Comparison of ENCODE assay signal across 9 mouse cellular contexts in genomic region chr17:4109263-4109662, GRCm38 (mm10).
DNase-seq lines count a peak whose midpoint lies in the region; ATAC-seq and TF ChIP-seq lines count a peak whose summit lies in the region.
"Had no signal": no experiment of that assay in that cellular context is flagged by ENCODE, and none has a peak within 500 bp of the region (broad histone marks: within the 10 kb centered on the region; RNA-seq: fewer than 3 reads in every experiment).

No protein-coding gene starts in this region.

- peak; percentile 43 to 50 for DNase-seq in cerebellum, postnatal 10 days
- no peak for DNase-seq in left cerebral cortex, adult 2 months (ENCODE audit: extremely low spot score in 1 of 2, low spot score in 2 of 2)
- no peak for DNase-seq in left cerebral cortex, postnatal 25 days (ENCODE audit: low spot score in 2 of 2)
- DNase-seq in ES-E14 (ENCODE audit: low read depth, low spot score) = peak; percentile 46
- DNase-seq in induced T-regulatory cell, adult 2 months (ENCODE audit: low read depth) = peak; percentile 3
- peak; percentile 17 to 67 for DNase-seq in spleen, postnatal 4 days (ENCODE audit: low spot score in 2 of 2)

- no peaks in the 10 kb centered on the region for H3K9me3 ChIP-seq in ES-E14 (ENCODE audit: control insufficient read depth, insufficient read depth, low read depth, low read length)
- H3K9me3 ChIP-seq: liver, embryonic 15.5 days had no signal

- ATAC-seq in cerebellum, adult (ENCODE audit: insufficient number of reproducible peaks, low FRiP score, low TSS enrichment) = no peak
- ATAC-seq in monocyte, adult 5-6 weeks (replicated peaks; ENCODE audit: insufficient number of reproducible peaks, low FRiP score, low TSS enrichment, poor library complexity, severe bottlenecking) = no peak

- peak; percentile 55 for TF ChIP-seq CTCF in left cerebral cortex, adult 2 months (IDR thresholded peaks at IDR 0.05)

- H3K4me3 ChIP-seq in left cerebral cortex, adult 2 months = no peak overlapping the region
- H3K4me3 ChIP-seq in ES-E14 (ENCODE audit: insufficient read depth in 1 of 2, low read depth in 1 of 2, low read length in 2 of 2, poor library complexity in 1 of 2, severe bottlenecking in 1 of 2) = no peak overlapping the region
- H3K4me3 ChIP-seq: liver, embryonic 15.5 days had no signal

- H3K36me3 ChIP-seq in ES-E14 (ENCODE audit: control insufficient read depth, insufficient read depth, low read length, poor library complexity, severe bottlenecking) = no peaks in the 10 kb centered on the region
- H3K36me3 ChIP-seq: liver, embryonic 15.5 days had no signal

- intact Hi-C loops in left cerebral cortex, adult 2 months (cut with DNase I) = no loop called here
- intact Hi-C loops in left cerebral cortex, postnatal 25 days (cut with DNase I) = no loop called here

- H3K9ac ChIP-seq in ES-E14 (ENCODE audit: insufficient read depth, low read depth, low read length, poor library complexity, severe bottlenecking) = no peak overlapping the region
- H3K9ac ChIP-seq: liver, embryonic 15.5 days had no signal

- in situ Hi-C loops in ES-E14 (cut with MboI; ENCODE audit: low sequenced_read_pairs in 2 of 2, unreplicated experiment in 2 of 2) = no loop called here

- no peak overlapping the region for H3K27ac ChIP-seq in left cerebral cortex, adult 2 months
- H3K27ac ChIP-seq in ES-E14 (ENCODE audit: insufficient read depth, low read depth, low read length, poor library complexity, severe bottlenecking) = no peak overlapping the region
- H3K27ac ChIP-seq: liver, embryonic 15.5 days had no signal

- no peaks in the 10 kb centered on the region for H3K4me1 ChIP-seq in ES-E14 (ENCODE audit: control insufficient read depth in 2 of 2, insufficient read depth in 2 of 2, low read length in 2 of 2, poor library complexity in 1 of 2)
- H3K4me1 ChIP-seq: liver, embryonic 15.5 days had no signal

TF ChIP-seq in ES-E14, 5 proteins besides CTCF, POLR2A, EP300 and RAD21:
- TF ChIP-seq HCFC1 (IDR thresholded peaks at IDR 0.05; ENCODE audit: borderline replicate concordance, insufficient read depth, low read length) (no peak), ZC3H11A (IDR thresholded peaks at IDR 0.05; ENCODE audit: borderline replicate concordance, low read depth, low read length) (peak; percentile 61; the same call in 1 of the 2 replicates)

Comparison
In these comparisons a context has a peak if more than half of its experiments do, and no peak if none do; other contexts are left out.
1. DNase-seq: peak in cerebellum, postnatal 10 days (2 of 2), ES-E14 (single experiment), induced T-regulatory cell, adult 2 months (single experiment) and spleen, postnatal 4 days (2 of 2); none in left cerebral cortex, adult 2 months (0 of 2) and left cerebral cortex, postnatal 25 days (0 of 2).